Mouse (Mus musculus) c-Kit-positive CD71-positive TER-119-negative erythroid progenitor cells, embryonic 14.5 days (primary cell): ENCODE results near the gene Cdc42bpb.

ENCODE experiments used
- DNase-seq: peaks from one replicate; pipeline ENCODE4 v3.0.0-alpha.2; 2013; ENCODE audit warnings: low read depth

Gene Cdc42bpb

GRCm38 (mm10) chr12:111377376-111377973 lies at the start of gene Cdc42bpb:
TSS of gene Cdc42bpb (minus strand) at chr12:111377718.
- DNase-seq: peak; percentile 45

- peak; percentile 73 for DNase-seq
These were observed 48.4 kb upstream of the Cdc42bpb start for GRCm38 (mm10) chr12:111425789-111426460.

GRCm38 (mm10) chr12:111425258-111425657 lies 47.7 kb upstream of the Cdc42bpb start:
- DNase-seq: peak; percentile 74

GRCm38 (mm10) chr12:111424547-111424946 lies 47.0 kb upstream of the Cdc42bpb start:
- no peak for DNase-seq

DNA sequence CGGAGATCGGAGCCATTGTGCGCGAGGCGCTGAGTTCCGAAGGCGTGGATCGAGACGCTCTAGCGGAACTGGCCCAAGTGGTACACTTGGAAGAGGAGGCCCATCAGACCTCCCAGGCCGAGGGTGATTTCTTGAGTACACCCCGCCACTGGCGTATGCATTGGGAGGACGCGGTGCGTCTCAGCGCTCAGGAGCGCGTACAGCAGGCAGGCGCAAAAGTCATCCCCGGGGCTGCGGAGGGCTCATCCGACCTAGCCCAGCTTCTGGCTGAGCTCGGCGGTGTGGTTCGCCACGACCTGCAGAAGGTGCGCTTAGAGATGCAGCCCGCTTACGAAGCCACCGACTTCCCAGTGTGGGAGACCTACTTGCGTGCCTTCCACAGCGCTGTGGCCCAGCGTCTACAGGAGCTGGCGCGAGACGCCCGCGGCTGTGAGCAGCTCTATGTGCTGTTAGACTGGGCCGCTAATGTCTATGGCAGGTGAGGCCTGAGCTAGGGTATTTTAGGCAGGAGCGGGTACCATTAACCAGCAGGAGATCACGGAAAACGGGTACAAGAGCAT lies 46.1 kb upstream of the Cdc42bpb start:
- DNase-seq: no peak

GRCm38 (mm10) chr12:111422852-111423251 lies 45.3 kb upstream of the Cdc42bpb start:
- DNase-seq: no peak

GRCm38 (mm10) chr12:111420946-111421709 lies 43.6 kb upstream of the Cdc42bpb start:
- no peak for DNase-seq

- DNase-seq: no peak
These were observed 42.4 kb upstream of the Cdc42bpb start for GRCm38 (mm10) chr12:111419918-111420317.

- no peak for DNase-seq
These were observed 39.6 kb upstream of the Cdc42bpb start, which contains the start of gene Exoc3l4 for GRCm38 (mm10) chr12:111416921-111417779. TSS of gene Exoc3l4 (plus strand) at chr12:111417017.

- DNase-seq: peak; percentile 77
These were observed 35.8 kb upstream of the Cdc42bpb start for GRCm38 (mm10) chr12:111413300-111413699.

DNA sequence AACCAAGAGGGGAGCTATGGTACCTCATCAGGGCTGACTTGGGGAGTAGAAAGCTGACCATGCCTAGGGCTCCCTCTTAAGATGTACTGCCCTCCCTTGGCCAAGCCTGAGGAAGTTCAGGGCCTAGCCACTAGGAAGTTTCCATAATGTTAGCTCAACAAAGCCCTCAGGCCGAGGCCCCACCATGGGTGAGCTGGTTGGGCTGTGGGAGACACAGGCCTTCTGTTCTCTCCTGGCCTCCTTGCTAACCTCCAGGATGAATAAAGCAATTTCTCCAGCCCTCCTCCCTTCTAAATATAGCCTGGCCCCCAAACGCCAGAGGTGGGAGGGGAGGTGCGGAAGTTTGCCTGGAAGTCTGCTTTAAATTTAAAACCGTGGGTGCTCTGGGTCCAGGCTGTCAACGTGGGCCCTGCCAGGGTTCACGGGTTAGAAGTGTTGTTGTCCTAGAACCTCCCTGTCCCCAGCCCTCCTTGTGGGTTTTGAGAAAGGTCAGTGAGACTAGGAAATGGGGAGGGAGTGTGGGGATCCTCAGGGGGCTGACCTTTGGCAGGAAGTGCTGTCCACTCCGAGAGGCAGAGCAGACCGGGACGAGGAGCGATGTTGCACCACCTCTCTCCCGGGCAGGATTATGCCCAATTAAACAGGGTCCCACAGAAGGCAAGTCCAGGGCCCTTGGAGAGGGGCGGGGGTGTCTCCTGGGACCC lies 35.2 kb upstream of the Cdc42bpb start:
- DNase-seq: no peak

DNA sequence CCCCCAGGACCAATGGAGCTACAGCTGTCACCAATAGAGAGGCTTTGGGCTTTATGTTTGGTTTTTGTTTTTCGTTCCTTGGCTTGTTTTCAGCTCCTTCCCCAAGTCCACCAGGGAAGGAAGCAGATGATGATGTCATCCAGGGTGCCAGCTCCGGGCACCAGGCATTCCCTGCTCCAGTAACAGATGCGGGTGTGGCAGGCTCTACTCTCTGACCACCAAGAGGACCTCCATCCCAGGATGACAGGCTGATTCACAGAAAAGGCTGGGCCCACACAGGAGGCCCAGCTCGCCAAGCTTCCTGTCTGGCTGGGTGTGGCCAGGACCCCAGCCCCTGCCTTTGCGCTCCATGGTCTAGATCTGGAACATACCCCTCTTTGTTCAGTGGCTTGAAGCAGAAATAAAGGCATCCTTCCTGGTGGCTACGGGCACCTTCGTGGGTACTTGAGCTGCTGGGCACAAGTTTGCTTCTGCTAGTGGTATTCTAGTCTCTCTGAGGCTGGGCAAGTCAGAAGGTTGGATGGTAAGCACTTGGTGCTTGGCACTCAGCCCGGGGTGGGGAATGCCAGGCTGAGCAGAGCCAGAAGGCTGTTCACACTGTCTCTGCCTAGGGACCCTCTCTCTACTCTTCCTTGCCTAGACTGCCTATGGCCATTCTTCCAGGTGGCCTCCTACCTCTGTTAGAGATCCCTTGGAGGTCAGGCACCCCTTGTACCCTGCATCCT lies 34.3 kb upstream of the Cdc42bpb start:
- no peak for DNase-seq

DNA sequence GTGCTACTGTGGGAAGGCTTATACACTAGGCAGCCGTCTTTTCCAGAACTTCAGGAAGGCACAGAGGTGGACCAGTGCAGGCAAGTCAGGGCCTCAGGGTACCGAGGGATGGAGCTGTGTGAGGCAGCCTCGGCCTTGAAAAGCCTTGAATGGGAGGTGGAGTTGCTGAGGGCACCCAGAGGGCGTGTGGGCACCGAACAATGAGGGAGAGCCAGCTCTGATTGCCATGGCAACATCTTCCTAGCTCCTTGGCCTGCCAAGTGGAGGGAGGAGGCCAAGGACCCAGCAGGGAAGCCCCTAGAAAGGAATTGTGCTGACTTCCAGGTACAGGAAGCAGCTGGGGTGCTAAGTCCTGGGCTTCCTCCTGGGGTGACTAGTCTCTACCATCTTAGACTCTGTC lies 32.1 kb upstream of the Cdc42bpb start:
- DNase-seq: no peak

- DNase-seq: no peak
These were observed 29.1 kb upstream of the Cdc42bpb start, which contains the start of gene Lbhd2 for GRCm38 (mm10) chr12:111406622-111407021. TSS of gene Lbhd2 (plus strand) at chr12:111406809.

- DNase-seq: no peak
These were observed 27.4 kb upstream of the Cdc42bpb start for GRCm38 (mm10) chr12:111404880-111405279.

GRCm38 (mm10) chr12:111401454-111402184 lies 24.1 kb upstream of the Cdc42bpb start:
- peak; percentile 61 for DNase-seq

- no peak for DNase-seq
These were observed 19.5 kb upstream of the Cdc42bpb start for GRCm38 (mm10) chr12:111396997-111397396.

DNA sequence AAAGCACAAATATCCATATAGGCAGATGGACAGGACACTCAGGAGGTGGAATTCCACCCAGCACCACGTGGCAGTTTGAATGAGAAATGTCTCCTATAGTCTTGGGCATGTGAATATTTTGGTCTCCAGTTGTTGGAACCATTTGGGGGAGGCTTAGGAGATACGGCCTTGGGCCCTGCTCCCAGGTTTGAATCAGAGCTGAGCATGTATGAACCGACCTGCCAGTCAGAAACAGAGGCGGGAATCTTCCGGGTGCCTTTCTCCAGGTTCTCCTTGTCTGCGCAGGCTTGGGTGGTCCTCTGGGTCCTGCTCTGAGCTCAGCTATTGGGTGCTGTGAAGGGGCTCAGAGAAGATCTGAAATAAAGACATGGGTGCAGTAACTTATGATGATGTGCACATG lies 16.5 kb upstream of the Cdc42bpb start:
- no peak for DNase-seq

- no peak for DNase-seq
These were observed 9.6 kb upstream of the Cdc42bpb start for GRCm38 (mm10) chr12:111387146-111387545.
